Mouse (Mus musculus) frontal cortex, adult (tissue): ENCODE data around the gene Nanos3.

Source experiments
- ATAC-seq: cut with Nextera tagmentation; 2 replicates; pipeline ENCODE4 v1.9.2; 2017; ENCODE audit warnings: mild to moderate bottlenecking, moderate library complexity, mixed read lengths; ENCODE audit not compliant: low TSS enrichment

Gene Nanos3

GRCm38 (mm10) chr8:84201545-84202245 is 16.7 kb upstream of the Nanos3 start:
- no peak for ATAC-seq

GRCm38 (mm10) chr8:84200652-84201544 is 15.9 kb upstream of the Nanos3 start:
- no peak for ATAC-seq

GRCm38 (mm10) chr8:84200126-84200555 is 15.1 kb upstream of the Nanos3 start:
- ATAC-seq = no peak

- ATAC-seq = no peak
Observed at GRCm38 (mm10) chr8:84199348-84200125, 14.5 kb upstream of the Nanos3 start.

- ATAC-seq = no peak
Observed at GRCm38 (mm10) chr8:84198871-84199270, 13.9 kb upstream of the Nanos3 start.

- ATAC-seq = peak; percentile 66
Observed at GRCm38 (mm10) chr8:84197922-84198774, 13.1 kb upstream of the Nanos3 start.

GRCm38 (mm10) chr8:84197141-84197921 is 12.3 kb upstream of the Nanos3 start:
- peak; percentile 9; the same call in 1 of the 2 replicates for ATAC-seq

GRCm38 (mm10) chr8:84194224-84194743 is 9.3 kb upstream of the Nanos3 start:
- ATAC-seq = no peak

GRCm38 (mm10) chr8:84193566-84193965 is 8.5 kb upstream of the Nanos3 start:
- ATAC-seq = no peak

GRCm38 (mm10) chr8:84193161-84193560 is 8.1 kb upstream of the Nanos3 start:
- no peak for ATAC-seq

GRCm38 (mm10) chr8:84192555-84192954 is 7.5 kb upstream of the Nanos3 start:
- peak; percentile 39; the same call in 1 of the 2 replicates for ATAC-seq

GRCm38 (mm10) chr8:84192023-84192422 is 7.0 kb upstream of the Nanos3 start:
- ATAC-seq = peak; percentile 55

- ATAC-seq = no peak
Observed at GRCm38 (mm10) chr8:84190191-84190867, 5.3 kb upstream of the Nanos3 start.

- no peak for ATAC-seq
Observed at GRCm38 (mm10) chr8:84189603-84190002, 4.6 kb upstream of the Nanos3 start.

- no peak for ATAC-seq
Observed at GRCm38 (mm10) chr8:84188671-84189070, 3.7 kb upstream of the Nanos3 start.

- ATAC-seq = peak; percentile 21; the same call in 1 of the 2 replicates
Observed at GRCm38 (mm10) chr8:84187065-84187755, 2.2 kb upstream of the Nanos3 start.

GRCm38 (mm10) chr8:84186547-84186946 is 1.5 kb upstream of the Nanos3 start:
- peak; percentile 80 for ATAC-seq
